Mouse (Mus musculus) kidney, adult 2 months (tissue): ENCODE results near the gene Rbm15. TPM values are rescaled to one million over a fixed set of nuclear protein-coding genes. Genes with fewer than 3 reads are reported as not detected.

Experiments
- DNase-seq: peaks from one replicate; pipeline ENCODE4 v3.0.0; 2021
- H3K27ac ChIP-seq: fragments of 200-500 bp; 2 replicates; pipeline ENCODE4 v1.5.1; 2012; ENCODE audit warnings: low read depth, low read length, control low read depth, inconsistent platforms; ENCODE audit not compliant: insufficient read depth
- H3K27me3 ChIP-seq: fragments of 200-500 bp; replicated peaks from 2 replicates; pipeline ENCODE4 v1.6.1; 2012; ENCODE audit warnings: mild to moderate bottlenecking, moderate library complexity, low read length, inconsistent platforms; ENCODE audit not compliant: control insufficient read depth, insufficient read depth
- H3K36me3 ChIP-seq: fragments of 200-500 bp; 2 replicates; pipeline ENCODE4 v1.6.1; 2012; ENCODE audit warnings: mild to moderate bottlenecking, moderate library complexity, low read length, inconsistent platforms; ENCODE audit not compliant: control insufficient read depth, insufficient read depth
- H3K4me1 ChIP-seq: fragments of 200-500 bp; 2 replicates; pipeline ENCODE4 v1.6.1; 2011; ENCODE audit warnings: low read length; ENCODE audit not compliant: control insufficient read depth, insufficient read depth
- H3K4me3 ChIP-seq: fragments of 200-500 bp; 2 replicates; pipeline ENCODE4 v1.5.1; 2011; ENCODE audit warnings: mild to moderate bottlenecking, low read depth, low read length, control low read depth; ENCODE audit not compliant: insufficient read depth
- CTCF ChIP-seq: fragments of 200-500 bp; conservative IDR thresholded peaks from 2 replicates; pipeline ENCODE4 v1.5.1; 2011; ENCODE audit warnings: low read depth, mild to moderate bottlenecking, control low read depth, low read length, moderate library complexity, mixed read lengths; ENCODE audit not compliant: insufficient read depth, insufficient read length
- POLR2A ChIP-seq: fragments of 200-500 bp; IDR thresholded peaks from one replicate; pipeline ENCODE4 v1.6.1; 2011; ENCODE audit warnings: low read depth, low read length, control low read depth
- WGBS: fragments of 180-500 bp; shearing (Covaris S2); methylation state at CpG from one replicate; pipeline ENCODE4 v1.1.7; 2018; 5-methylcytosine and 5-hydroxymethylcytosine counted together
- polyA plus RNA-seq: library from polyadenylated mRNA; depleted of rRNA; stranded (reverse); fragments of >200 nt; gene quantifications from 2 replicates; pipeline ENCODE4 v1.2.3, GENCODE M21; 2012

The Rbm15 gene
- polyA plus RNA-seq, 1 experiment: 6.2 TPM

- no peaks in the 10 kb centered on the region for H3K36me3 ChIP-seq
- no peaks in the 10 kb centered on the region for H3K27me3 ChIP-seq
- WGBS: 24% methylated on average over 3 of the region's 3 CpGs
- H3K27ac ChIP-seq: no peak overlapping the region
- TF ChIP-seq POLR2A: no peak
- no peak for TF ChIP-seq CTCF
- DNase-seq: no peak
- H3K4me3 ChIP-seq: no peak overlapping the region
- H3K4me1 ChIP-seq: no peaks in the 10 kb centered on the region
Measured at GRCm38 (mm10) chr3:107345033-107345725, 11.7 kb upstream of the Rbm15 start.

DNA sequence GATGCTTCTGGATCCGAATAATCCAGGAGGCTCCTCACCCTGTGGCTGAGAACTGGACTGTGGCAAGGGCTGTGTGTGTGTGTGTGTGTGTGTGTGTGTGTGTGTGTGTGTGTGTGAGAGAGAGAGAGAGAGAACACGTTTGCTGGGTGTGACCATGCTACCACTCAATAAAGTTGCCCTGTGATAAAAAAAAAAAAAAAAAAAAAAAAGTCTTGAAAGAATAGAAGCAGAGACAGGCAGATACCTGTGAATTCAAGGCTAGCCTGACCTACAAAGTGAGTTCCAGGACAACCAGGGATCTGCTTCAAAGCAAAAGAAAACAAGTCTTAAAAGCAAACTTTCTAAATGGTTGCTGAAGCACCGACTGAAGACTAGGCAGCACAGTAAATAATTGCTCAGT lies 10.5 kb upstream of the Rbm15 start:
- Histone ChIP-seq H3K27me3 (no peaks in the 10 kb centered on the region), H3K4me1 (no peaks in the 10 kb centered on the region), H3K36me3 (no peaks in the 10 kb centered on the region), H3K27ac (no peak overlapping the region), H3K4me3 (no peak overlapping the region)
- no peak for DNase-seq
- WGBS: 47% methylated on average over 3 of the region's 3 CpGs
- TF ChIP-seq CTCF (no peak), POLR2A (no peak)

DNA sequence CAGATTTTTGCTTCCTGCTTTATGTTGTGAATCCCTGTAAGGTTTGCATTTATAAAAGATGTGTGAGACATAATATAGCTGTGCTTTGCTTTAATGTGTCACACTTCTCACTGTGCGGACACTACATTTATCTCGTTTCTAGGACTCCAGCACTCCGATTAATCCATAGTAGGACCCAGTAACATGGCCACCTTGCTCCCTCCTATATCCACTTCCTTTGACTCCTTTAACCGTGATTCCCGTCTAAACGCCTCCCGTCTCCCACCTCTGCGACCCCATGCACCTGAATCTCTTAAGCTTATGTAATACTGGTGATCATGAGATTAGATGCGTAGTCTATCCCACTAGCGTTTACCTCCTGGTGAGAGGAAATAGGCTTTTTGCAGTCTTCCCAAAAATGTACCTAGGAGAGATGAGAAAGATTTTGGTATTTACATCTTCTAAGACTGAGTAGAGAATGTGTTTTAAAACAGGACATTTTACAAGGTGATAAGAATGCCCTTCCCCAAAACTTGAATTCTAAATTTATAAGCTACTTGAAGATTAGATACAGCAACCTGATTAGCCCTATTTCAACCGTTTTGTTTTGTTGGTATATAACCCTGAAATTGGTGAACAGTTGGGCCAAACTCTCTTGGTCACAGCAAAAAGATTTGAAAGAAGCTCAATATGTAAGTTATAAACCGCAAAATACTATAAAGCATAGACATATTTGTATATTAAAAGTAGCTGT lies 895 bp upstream of the Rbm15 start:
- WGBS: 13% methylated on average over 12 of the region's 12 CpGs
- DNase-seq: no peak
- H3K36me3 ChIP-seq: peaks cover 1% of the 10 kb centered on the region; the same call in 1 of the 2 replicates
- peak overlapping the region; percentile 64 for H3K4me3 ChIP-seq
- H3K4me1 ChIP-seq: peaks cover 13% of the 10 kb centered on the region; the same call in 1 of the 2 replicates
- peak overlapping the region; percentile 80 for H3K27ac ChIP-seq
- H3K27me3 ChIP-seq: no peaks in the 10 kb centered on the region
- no peak for TF ChIP-seq CTCF
- TF ChIP-seq POLR2A: no peak

DNA sequence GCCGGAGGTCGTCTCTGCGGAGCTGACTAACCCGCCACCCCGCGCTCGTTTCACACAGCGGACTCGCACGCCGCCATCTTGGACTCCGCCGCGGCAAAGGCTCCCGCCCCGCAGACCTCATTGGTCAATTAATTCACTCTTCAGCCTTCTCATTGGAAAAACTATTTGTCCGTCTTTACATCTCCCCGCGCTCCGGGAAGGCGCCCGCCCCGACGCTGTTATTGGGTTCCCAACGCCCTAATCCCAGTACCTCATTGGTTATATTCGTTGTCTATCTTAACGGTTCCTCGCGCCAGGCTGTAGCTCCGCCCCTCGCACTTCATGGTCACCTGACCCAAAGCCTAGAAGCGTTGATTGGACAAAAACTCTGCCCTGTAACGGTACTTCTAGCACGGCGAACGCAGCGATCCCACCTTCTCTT lies 503 bp downstream of the Rbm15 start:
- TF ChIP-seq CTCF (no peak), POLR2A (no peak)
- Histone ChIP-seq H3K4me1 (peaks cover 13% of the 10 kb centered on the region; the same call in 1 of the 2 replicates), H3K27me3 (no peaks in the 10 kb centered on the region), H3K27ac (peak overlapping the region; percentile 90), H3K36me3 (peaks cover 1% of the 10 kb centered on the region; the same call in 1 of the 2 replicates), H3K4me3 (peak overlapping the region; percentile 97)
- WGBS: under 1% methylated on average over 37 of the region's 37 CpGs
- DNase-seq: peak; percentile 99

- H3K36me3 ChIP-seq: peaks cover 1% of the 10 kb centered on the region; the same call in 1 of the 2 replicates
- peak overlapping the region; percentile 90 for H3K27ac ChIP-seq
- H3K4me3 ChIP-seq: peak overlapping the region; percentile 97
- no peaks in the 10 kb centered on the region for H3K27me3 ChIP-seq
- DNase-seq: peak; percentile 85
- TF ChIP-seq CTCF (no peak), POLR2A (no peak)
- H3K4me1 ChIP-seq: peaks cover 13% of the 10 kb centered on the region; the same call in 1 of the 2 replicates
- WGBS: under 1% methylated on average over 75 of the region's 75 CpGs
Measured at GRCm38 (mm10) chr3:107332127-107332959, 1.1 kb downstream of the Rbm15 start.

GRCm38 (mm10) chr3:107331746-107332126 lies 1.7 kb downstream of the Rbm15 start:
- Histone ChIP-seq H3K36me3 (peaks cover 1% of the 10 kb centered on the region; the same call in 1 of the 2 replicates), H3K4me1 (peaks cover 13% of the 10 kb centered on the region; the same call in 1 of the 2 replicates), H3K27ac (no peak overlapping the region), H3K4me3 (peak overlapping the region; percentile 97), H3K27me3 (no peaks in the 10 kb centered on the region)
- DNase-seq: no peak
- TF ChIP-seq POLR2A: no peak
- TF ChIP-seq CTCF: no peak
- WGBS: 17% methylated on average over 17 of the region's 17 CpGs
